Mouse (Mus musculus): ENCODE data around the gene Leprot.

Gene Leprot

DNA sequence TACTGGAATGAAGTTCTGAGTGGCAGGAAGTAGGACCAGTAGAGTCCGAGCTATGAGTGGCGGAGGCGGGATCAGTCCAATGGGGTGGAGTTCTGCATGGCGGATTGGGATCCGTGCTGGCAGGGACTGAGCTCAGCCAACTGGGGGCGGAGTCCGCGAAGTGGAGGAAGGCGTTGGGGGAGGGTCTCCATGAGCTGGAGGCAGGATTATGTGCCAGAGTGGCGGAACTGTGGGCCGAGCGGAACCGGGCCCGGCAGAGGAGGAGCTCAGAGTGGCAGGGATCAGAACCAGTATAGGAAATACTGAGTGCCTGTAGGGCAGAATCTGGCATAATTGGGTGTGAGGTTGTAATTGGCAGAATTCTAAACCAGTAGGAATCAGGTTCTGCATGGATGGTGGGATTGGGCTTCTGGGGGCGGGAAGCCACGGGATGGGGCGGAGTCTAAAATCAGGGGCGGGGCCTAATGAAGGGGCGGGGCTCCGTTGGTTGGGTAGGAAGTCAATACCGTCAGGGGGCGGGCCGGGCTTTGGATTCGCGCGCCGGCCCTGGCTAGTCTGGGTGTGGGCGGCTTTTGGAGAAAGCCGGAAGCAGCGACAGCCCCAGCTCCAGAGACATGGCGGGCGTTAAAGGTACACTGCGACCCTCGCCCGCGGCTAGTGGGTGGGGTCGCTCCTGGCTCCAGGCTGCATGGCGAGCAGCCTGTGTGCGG lies at the start of gene Leprot:
TSS of gene Leprot (plus strand) at position 523 of the 710 bp plus-strand sequence.
- DNase-seq, result peak; percentile 89

- peak; percentile 53 for DNase-seq
Measured at GRCm38 (mm10) chr4:101601758-101602157, 45.8 kb upstream of the Leprot start.

GRCm38 (mm10) chr4:101603635-101604034 lies 43.9 kb upstream of the Leprot start:
- no peak for DNase-seq

- DNase-seq, result no peak
Measured at GRCm38 (mm10) chr4:101616520-101616919, 31.0 kb upstream of the Leprot start.

- DNase-seq, result no peak
Measured at GRCm38 (mm10) chr4:101617742-101618141, 29.8 kb upstream of the Leprot start.

GRCm38 (mm10) chr4:101620206-101620605 lies 27.3 kb upstream of the Leprot start:
- no peak for DNase-seq

DNA sequence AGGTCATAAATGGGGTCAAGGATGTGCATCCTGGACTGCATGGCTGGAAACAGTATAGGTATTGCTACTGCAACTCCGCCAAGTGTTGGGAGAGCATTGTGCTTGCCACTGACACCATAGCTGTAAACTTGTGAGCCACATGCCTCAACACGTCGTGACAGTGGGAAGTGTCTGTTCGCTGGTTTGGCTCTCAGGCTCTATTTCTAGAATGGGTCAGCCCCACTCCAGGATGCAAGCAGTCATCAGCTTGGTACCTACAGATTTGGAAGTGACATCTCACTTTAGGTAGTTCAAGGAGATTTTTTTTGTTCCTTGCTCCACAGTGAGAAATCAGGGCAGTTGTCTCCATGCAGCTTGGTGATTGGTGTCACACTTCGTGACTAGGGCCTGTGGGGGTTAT lies 26.3 kb upstream of the Leprot start:
- DNase-seq, result no peak

- no peak for DNase-seq
Measured at GRCm38 (mm10) chr4:101625278-101625677, 22.2 kb upstream of the Leprot start.

DNA sequence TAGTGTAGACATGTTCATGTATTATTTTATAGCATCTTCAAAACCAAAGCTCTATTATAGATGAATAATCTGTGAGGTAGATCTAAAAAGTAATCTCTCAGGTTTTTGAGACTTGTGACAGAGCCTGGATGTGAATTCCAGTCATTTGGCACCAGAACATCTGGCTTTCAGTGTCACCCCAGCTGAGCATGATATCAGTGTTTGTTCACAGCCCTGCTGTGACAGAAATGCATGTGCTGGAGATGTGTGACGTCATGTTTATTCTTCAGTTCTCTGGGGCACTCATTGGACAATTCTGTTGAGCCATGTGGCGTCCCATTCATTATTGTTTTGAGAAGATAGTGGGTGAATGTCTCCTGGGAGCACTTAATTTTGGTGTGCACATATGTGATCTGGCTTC lies 11.9 kb upstream of the Leprot start:
- no peak for DNase-seq

- no peak for DNase-seq
Measured at GRCm38 (mm10) chr4:101637472-101637871, 10.0 kb upstream of the Leprot start.

- DNase-seq, result no peak
Measured at GRCm38 (mm10) chr4:101640631-101641030, 6.9 kb upstream of the Leprot start.

GRCm38 (mm10) chr4:101642708-101643107 lies 4.8 kb upstream of the Leprot start:
- DNase-seq, result no peak

- no peak for DNase-seq
Measured at GRCm38 (mm10) chr4:101643216-101643615, 4.3 kb upstream of the Leprot start.

- no peak for DNase-seq
Measured at GRCm38 (mm10) chr4:101646857-101647195, 692 bp upstream of the Leprot start.

GRCm38 (mm10) chr4:101647976-101648642 lies 591 bp downstream of the Leprot start:
- DNase-seq, result peak; percentile 68

- DNase-seq, result no peak
Measured at GRCm38 (mm10) chr4:101648745-101649144, 1.2 kb downstream of the Leprot start.

DNA sequence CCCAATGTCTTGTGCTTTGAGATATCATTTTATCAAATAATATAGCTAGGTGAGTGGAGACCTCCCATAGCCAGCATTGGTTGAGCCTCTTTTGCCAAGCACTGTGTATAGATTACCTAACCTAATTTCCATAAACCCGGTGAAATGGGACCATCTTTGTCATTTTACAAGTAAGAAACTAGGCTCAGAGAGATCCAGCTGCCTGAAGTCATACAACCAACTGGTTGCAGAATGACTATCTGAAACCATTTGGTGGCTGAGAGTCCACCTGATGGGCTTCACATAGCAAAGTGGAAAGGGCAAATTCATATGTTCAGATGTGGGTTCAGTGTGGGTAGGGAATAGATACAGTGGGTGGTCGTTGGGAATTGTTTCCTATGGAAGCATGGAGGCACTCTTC lies 3.4 kb downstream of the Leprot start:
- DNase-seq, result no peak

- DNase-seq, result no peak
Measured at GRCm38 (mm10) chr4:101654256-101654655, 6.7 kb downstream of the Leprot start.

DNA sequence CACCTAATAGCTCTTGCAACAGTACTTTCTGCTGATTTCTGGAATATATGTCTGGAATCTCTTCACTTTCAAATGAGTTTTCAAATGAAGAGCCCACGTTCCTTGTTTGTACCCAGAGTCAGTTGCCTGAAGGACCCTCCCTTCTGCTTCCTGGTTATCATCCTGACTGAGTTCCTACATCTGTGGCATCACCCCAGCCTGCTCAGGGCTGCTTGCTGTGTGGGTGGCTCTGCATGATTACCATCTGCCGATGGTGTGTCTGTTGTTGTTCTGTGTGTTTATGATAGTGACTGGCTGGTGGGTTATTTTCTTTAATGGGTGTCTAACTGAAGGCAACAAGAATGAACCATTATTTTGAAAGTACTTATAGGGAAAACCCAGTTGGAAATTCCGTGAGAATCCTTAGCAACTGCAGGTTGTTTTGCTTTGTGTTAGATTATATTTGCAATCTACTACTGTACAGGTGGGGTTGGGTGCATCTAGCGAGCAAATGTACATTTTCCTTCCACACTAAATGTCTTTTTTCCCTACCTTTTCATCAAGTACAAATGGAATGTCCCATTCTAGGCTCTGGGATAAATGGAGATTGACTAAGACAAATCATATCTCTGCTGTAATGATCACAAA lies 7.4 kb downstream of the Leprot start:
- no peak for DNase-seq

- no peak for DNase-seq
Measured at GRCm38 (mm10) chr4:101655415-101655790, 7.9 kb downstream of the Leprot start.

- no peak for DNase-seq
Measured at GRCm38 (mm10) chr4:101656056-101656455, 8.5 kb downstream of the Leprot start.

GRCm38 (mm10) chr4:101656956-101657570 lies 9.5 kb downstream of the Leprot start:
- DNase-seq, result no peak

DNA sequence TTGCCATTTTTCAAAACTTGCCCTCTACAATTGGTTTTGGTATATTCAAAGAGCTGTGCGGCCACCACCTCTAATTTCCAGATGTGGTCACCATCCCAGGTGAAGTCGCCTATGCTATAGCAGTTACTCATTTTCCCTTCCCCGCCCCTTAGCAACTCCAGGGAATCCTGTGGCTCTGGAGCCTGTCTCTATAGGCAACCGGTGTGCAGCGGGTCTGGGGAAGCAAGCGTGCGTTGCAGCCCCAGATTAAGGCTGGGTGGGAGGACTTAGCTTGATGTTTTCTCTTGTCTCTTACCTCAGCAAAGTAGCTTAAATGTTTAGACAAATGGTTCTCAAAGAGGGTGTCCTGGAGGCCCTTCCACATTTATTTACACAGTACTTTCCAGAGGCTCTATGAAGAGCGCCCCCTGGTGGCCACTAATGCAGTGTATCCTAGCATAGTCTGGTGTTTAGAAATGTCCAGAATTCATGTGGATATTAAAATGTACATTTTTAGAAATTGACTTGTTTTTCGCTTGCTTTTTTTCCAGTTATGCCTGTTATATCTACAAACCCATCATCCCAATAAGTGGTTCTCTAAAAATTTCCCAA lies 16.7 kb downstream of the Leprot start:
- DNase-seq, result peak; percentile 68

All from thymus, postnatal 14 days (tissue).